Mouse (Mus musculus) bone marrow macrophage, adult 2 months (primary cell): ENCODE measurements around the gene Pla2g6.

Experiments
- CTCF ChIP-seq: IDR thresholded peaks from 2 replicates; pipeline ENCODE4 v1.5.1; 2012; ENCODE audit warnings: low read depth, mild to moderate bottlenecking, low read length, moderate library complexity
- POLR2A ChIP-seq: IDR thresholded peaks from 2 replicates; pipeline ENCODE4 v1.6.1; 2012; ENCODE audit warnings: mild to moderate bottlenecking, low read depth, low read length, borderline replicate concordance

GRCm38 (mm10) chr15:79283371-79283770 is 44.8 kb downstream of the Pla2g6 start:
- TF ChIP-seq CTCF, result no peak
- TF ChIP-seq POLR2A, result no peak
